Mouse (Mus musculus) MEL (cell line): ENCODE data around the gene Cd164l2.

Experiments
- CTCF ChIP-seq, 3 experiments: IDR thresholded peaks in 2 of 3; conservative IDR thresholded peaks in 1 of 3; 2 replicates each; pipeline ENCODE4 v1.5.1; 2011 to 2012; ENCODE audit warnings: low read length in 3 of 3, low read depth in 2 of 3, mild to moderate bottlenecking in 2 of 3, improper control_type of control experiment in 1 of 3, inconsistent platforms in 1 of 3, mixed read lengths in 1 of 3, moderate library complexity in 1 of 3; ENCODE audit not compliant: control insufficient read depth in 1 of 3, insufficient read depth in 1 of 3, poor library complexity in 1 of 3, severe bottlenecking in 1 of 3
- HCFC1 ChIP-seq: IDR thresholded peaks from 2 replicates; pipeline ENCODE4 v1.6.1; 2012; ENCODE audit warnings: low read depth, mild to moderate bottlenecking, inconsistent platforms, low read length, improper control_type of control experiment, moderate library complexity
- RCOR1 ChIP-seq: IDR thresholded peaks from 2 replicates; pipeline ENCODE4 v1.6.1; 2012; ENCODE audit warnings: low read depth, mild to moderate bottlenecking, inconsistent platforms, low read length, improper control_type of control experiment

DNA sequence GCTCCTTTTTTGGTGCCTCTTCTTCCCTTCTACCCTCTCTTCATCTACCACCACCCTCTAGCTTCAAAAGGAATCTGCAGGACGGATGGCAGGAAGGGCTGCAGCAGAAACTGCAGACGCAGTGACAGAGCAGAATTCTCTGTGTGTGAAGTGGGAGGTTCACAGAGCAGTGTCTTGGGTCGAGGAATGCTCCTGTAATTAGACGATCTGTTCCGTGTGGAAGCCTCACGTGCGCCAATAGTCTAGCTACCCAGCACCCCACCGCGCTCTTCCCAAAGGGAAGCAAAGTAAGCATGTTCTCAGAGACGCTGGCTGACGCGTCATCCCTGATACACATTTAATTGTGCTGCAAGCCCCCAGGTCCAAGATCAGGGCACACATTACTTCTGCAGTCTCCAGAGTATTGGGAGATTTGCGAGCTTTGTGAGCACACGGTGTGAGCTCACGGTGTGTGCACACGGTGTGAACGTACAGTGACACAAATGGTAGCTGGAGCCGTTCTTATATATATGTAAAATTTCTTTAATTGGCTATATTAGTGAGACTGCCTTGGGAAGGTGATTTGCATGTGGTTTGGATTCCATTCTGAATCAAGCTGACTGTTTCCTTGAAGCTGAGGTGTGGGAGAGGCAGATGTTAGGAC is 35.0 kb upstream of the Cd164l2 start:
- no peak for TF ChIP-seq CTCF (IDR thresholded peaks at IDR 0.05 in 2 of 3, conservative IDR thresholded peaks at IDR 0.05 in 1 of 3; ENCODE audit: control insufficient read depth in 1 of 3, insufficient read depth in 1 of 3, low read depth in 2 of 3, low read length in 3 of 3, poor library complexity in 1 of 3, severe bottlenecking in 1 of 3)
- no peak for TF ChIP-seq HCFC1
- no peak for TF ChIP-seq RCOR1
